In the genomic region with DNA sequence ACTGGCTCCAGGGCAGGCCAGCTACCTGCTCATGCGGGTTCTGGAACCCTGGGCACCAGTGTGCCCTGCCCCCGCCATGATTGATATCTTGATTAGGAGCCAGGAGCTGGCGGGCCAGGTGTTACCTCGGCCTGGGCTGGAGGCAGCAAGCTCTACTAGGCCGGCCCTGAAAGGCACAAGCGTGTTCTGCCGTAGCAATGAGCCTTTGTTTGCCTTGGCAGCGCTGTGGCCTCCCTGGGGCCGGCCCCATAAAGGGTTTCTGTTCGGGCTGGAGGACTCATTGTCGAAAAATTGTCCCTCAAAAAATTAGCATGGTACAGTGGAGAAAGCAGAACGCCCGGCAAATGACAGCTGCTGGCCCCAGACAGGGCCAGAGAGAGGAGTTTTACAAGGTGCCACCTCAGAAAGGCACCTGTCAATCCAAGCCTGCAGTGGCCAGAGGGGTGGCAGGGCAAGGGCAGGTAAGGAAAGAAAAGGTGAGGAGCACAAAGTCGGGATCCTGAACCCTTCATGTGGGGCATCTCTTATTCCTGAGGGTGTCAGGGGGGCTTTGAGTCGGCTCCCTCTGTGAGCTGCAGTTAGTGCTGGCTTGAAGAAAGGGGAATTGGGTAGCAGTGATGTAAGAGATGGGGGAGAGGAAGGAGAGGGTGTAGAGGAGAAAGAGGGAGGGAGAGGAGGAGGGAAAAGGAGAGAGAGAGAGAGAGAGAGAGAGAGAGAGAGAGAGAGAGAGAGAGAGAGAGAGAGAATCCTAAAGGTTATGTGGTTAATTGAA, we compare ENCODE assay signal across 10 mouse cellular contexts.
A peak's percentile ranks its signal among the peaks of the same experiment; 100 is the strongest.
DNase-seq lines count a peak whose midpoint lies in the region; ATAC-seq and TF ChIP-seq lines count a peak whose summit lies in the region.
"Had no signal": no experiment of that assay in that cellular context is flagged by ENCODE, and none has a peak within 500 bp of the region (broad histone marks: within the 10 kb centered on the region; RNA-seq: fewer than 3 reads in every experiment).

No protein-coding gene starts in this region.

- ATAC-seq in heart, embryonic 12.5 days (ENCODE audit: insufficient number of reproducible peaks, low FRiP score): no peak
- peak; percentile 75 for ATAC-seq in intestine, embryonic 16.5 days
- ATAC-seq in midbrain, embryonic 15.5 days (replicated peaks): peak; percentile 85

- TF ChIP-seq POLR2A in thymus, adult 2 months (IDR thresholded peaks at IDR 0.05; ENCODE audit: control insufficient read depth, extremely low read depth, insufficient read depth, low read length, poor library complexity): no peak

- no peaks in the 10 kb centered on the region for H3K9me3 ChIP-seq in heart, embryonic 12.5 days (replicated peaks)
- H3K9me3 ChIP-seq in embryonic facial prominence, embryonic 10.5 days: no peaks in the 10 kb centered on the region
- no peaks in the 10 kb centered on the region for H3K9me3 ChIP-seq in intestine, embryonic 16.5 days (ENCODE audit: control insufficient read depth, low read length)
- no peaks in the 10 kb centered on the region for H3K9me3 ChIP-seq in midbrain, embryonic 15.5 days

- 0 out of 2 replicates have a peak, but pooled peaks cover 8% of the 10 kb centered on the region for H3K4me1 ChIP-seq in heart, embryonic 12.5 days (replicated peaks)
- peaks cover 14% of the 10 kb centered on the region for H3K4me1 ChIP-seq in embryonic facial prominence, embryonic 10.5 days
- no peaks in the 10 kb centered on the region for H3K4me1 ChIP-seq in intestine, embryonic 16.5 days (ENCODE audit: control insufficient read depth, insufficient read depth, low read length)
- peaks cover 13% of the 10 kb centered on the region for H3K4me1 ChIP-seq in midbrain, embryonic 15.5 days
- H3K4me1 ChIP-seq in thymus, adult 2 months (replicated peaks; ENCODE audit: control insufficient read depth, insufficient read depth, low read length): no peaks in the 10 kb centered on the region

- H3K9ac ChIP-seq in heart, embryonic 12.5 days: peak overlapping the region; percentile 7; the same call in 1 of the 2 replicates
- no peak overlapping the region for H3K9ac ChIP-seq in intestine, embryonic 16.5 days (ENCODE audit: low read depth, low read length)
- no peak overlapping the region for H3K9ac ChIP-seq in midbrain, embryonic 15.5 days

- no peak overlapping the region for H3K4me2 ChIP-seq in heart, embryonic 12.5 days
- no peak overlapping the region for H3K4me2 ChIP-seq in intestine, embryonic 16.5 days (ENCODE audit: low read depth, low read length)
- no peak overlapping the region for H3K4me2 ChIP-seq in midbrain, embryonic 15.5 days

- no peak overlapping the region for H3K4me3 ChIP-seq in heart, embryonic 12.5 days
- H3K4me3 ChIP-seq in embryonic facial prominence, embryonic 10.5 days: no peak overlapping the region
- H3K4me3 ChIP-seq in intestine, embryonic 16.5 days (ENCODE audit: low read length): no peak overlapping the region
- H3K4me3 ChIP-seq in midbrain, embryonic 15.5 days: no peak overlapping the region
- H3K4me3 ChIP-seq in thymus, adult 2 months (ENCODE audit: control insufficient read depth, insufficient read depth, low read length): no peak overlapping the region
- H3K4me3 ChIP-seq: myocyte had no signal

- TF ChIP-seq CTCF in thymus, adult 2 months (IDR thresholded peaks at IDR 0.05; ENCODE audit: borderline replicate concordance, control insufficient read depth, extremely low read depth, insufficient read depth, low read length, poor library complexity): no peak

- no peak overlapping the region for H3K27ac ChIP-seq in heart, embryonic 12.5 days (ENCODE audit: poor library complexity, severe bottlenecking)
- peak overlapping the region; percentile 48; the same call in 1 of the 2 replicates for H3K27ac ChIP-seq in embryonic facial prominence, embryonic 10.5 days (replicated peaks)
- no peak overlapping the region for H3K27ac ChIP-seq in intestine, embryonic 16.5 days (ENCODE audit: low read length)
- H3K27ac ChIP-seq in midbrain, embryonic 15.5 days: peak overlapping the region; percentile 71
- H3K27ac ChIP-seq in thymus, adult 2 months (ENCODE audit: control insufficient read depth, insufficient read depth, low read length): no peak overlapping the region

- H3K36me3 ChIP-seq in heart, embryonic 12.5 days: no peaks in the 10 kb centered on the region
- H3K36me3 ChIP-seq in embryonic facial prominence, embryonic 10.5 days (replicated peaks): no peaks in the 10 kb centered on the region
- no peaks in the 10 kb centered on the region for H3K36me3 ChIP-seq in intestine, embryonic 16.5 days (ENCODE audit: control insufficient read depth, insufficient read depth, low read length)
- no peaks in the 10 kb centered on the region for H3K36me3 ChIP-seq in midbrain, embryonic 15.5 days (replicated peaks)
- H3K36me3 ChIP-seq in thymus, adult 2 months (ENCODE audit: control insufficient read depth, insufficient read depth, low read length): no peaks in the 10 kb centered on the region

- WGBS in heart, embryonic 12.5 days: 29% methylated on average over 15 of the region's 15 CpGs
- 6% methylated on average over 15 of the region's 15 CpGs for WGBS in embryonic facial prominence, embryonic 10.5 days
- WGBS in intestine, embryonic 16.5 days: 22% methylated on average over 15 of the region's 15 CpGs
- WGBS in midbrain, embryonic 15.5 days: 5% methylated on average over 15 of the region's 15 CpGs
- WGBS in thymus, adult 2 months: 55% methylated on average over 15 of the region's 15 CpGs

- intact Hi-C loops in heart, postnatal 25 days (cut with DNase I): no loop called here
- intact Hi-C loops in left cerebral cortex, postnatal 14 days (cut with DNase I): no loop called here

- no peak for DNase-seq in heart, postnatal 25 days (ENCODE audit: low spot score)
- DNase-seq in embryonic facial prominence, embryonic 10.5 days (ENCODE audit: low spot score): peak; percentile 30
- DNase-seq in left cerebral cortex, postnatal 14 days (ENCODE audit: low spot score in 2 of 2): peak; percentile 17 to 37
- DNase-seq in thymus, adult 2 months: no peak
- no peak for DNase-seq in c-Kit-positive CD71-positive TER-119-positive erythroid progenitor cells, embryonic 14.5 days (ENCODE audit: low spot score)

- peaks cover 25% of the 10 kb centered on the region for H3K27me3 ChIP-seq in heart, embryonic 12.5 days (replicated peaks)
- H3K27me3 ChIP-seq in embryonic facial prominence, embryonic 10.5 days (replicated peaks; ENCODE audit: low read depth, poor library complexity, severe bottlenecking): peaks cover 70% of the 10 kb centered on the region
- H3K27me3 ChIP-seq in intestine, embryonic 16.5 days (replicated peaks; ENCODE audit: control insufficient read depth, insufficient read depth, low read length): no peaks in the 10 kb centered on the region
- no peaks in the 10 kb centered on the region for H3K27me3 ChIP-seq in midbrain, embryonic 15.5 days (replicated peaks)
- H3K27me3 ChIP-seq in thymus, adult 2 months (ENCODE audit: control insufficient read depth, insufficient read depth, low read length): no peaks in the 10 kb centered on the region
- H3K27me3 ChIP-seq: CH12.LX had no signal

Comparison
In these comparisons a context has a peak if more than half of its experiments do, and no peak if none do; other contexts are left out.
1. H3K27ac ChIP-seq: peak in embryonic facial prominence, embryonic 10.5 days (single experiment) and midbrain, embryonic 15.5 days (single experiment); none in heart, embryonic 12.5 days (single experiment), intestine, embryonic 16.5 days (single experiment) and thymus, adult 2 months (single experiment).
2. DNase-seq: peak in embryonic facial prominence, embryonic 10.5 days (single experiment) and left cerebral cortex, postnatal 14 days (2 of 2); none in heart, postnatal 25 days (single experiment), thymus, adult 2 months (single experiment) and c-Kit-positive CD71-positive TER-119-positive erythroid progenitor cells, embryonic 14.5 days (single experiment).